Mouse (Mus musculus) central nervous system, embryonic 14 days (tissue): Measurements from ENCODE around the gene Noa1. TPM values are rescaled to one million over a fixed set of nuclear protein-coding genes. Genes with fewer than 3 reads are reported as not detected.

Source experiments
- polyA plus RNA-seq: library from polyadenylated mRNA; depleted of rRNA; stranded (reverse); fragments of >200 nt; gene quantifications from 2 replicates; pipeline ENCODE4 v1.2.3, GENCODE M21; 2012; rRNA removed

The Noa1 gene
- polyA plus RNA-seq, result 23.3 and 24.2 TPM in 2 replicates

GRCm38 (mm10) chr5:77309924-77310772 lies at the start of gene Noa1, which contains the start of gene Polr2b:
Noa1 (minus strand) TSS chr5:77310084.
Polr2b (plus strand) TSS chr5:77310147.

GRCm38 (mm10) chr5:77265081-77265670 lies 44.7 kb downstream of the Noa1 start, which contains the start of gene Rest:
Rest (plus strand) TSS chr5:77265491.

Other genes with a start within 250 kb of the Noa1 start
- gene Hopx, start 195.0 kb downstream of the Noa1 start, polyA plus RNA-seq, result 23.2 and 29.0 TPM in 2 replicates
- 0.61 and 0.72 TPM in 2 replicates for gene Spink2, start 98.6 kb downstream of the Noa1 start, polyA plus RNA-seq
- 9.0 and 12.1 TPM in 2 replicates for gene Rest, start 44.6 kb downstream of the Noa1 start, polyA plus RNA-seq
- gene Polr2b, start 63 bp upstream of the Noa1 start, polyA plus RNA-seq, result 60.9 and 69.0 TPM in 2 replicates
- 78.7 and 84.3 TPM in 2 replicates for gene Igfbp7, start 98.0 kb upstream of the Noa1 start, polyA plus RNA-seq